Mouse (Mus musculus) brain, adult 2 months (tissue): ENCODE results near the gene Olfr1496.
"Not testable (repeated sequence)": the region's sequence is repeated elsewhere in the genome, so short reads cannot be mapped to it uniquely, and the experiment has no call there.

Experiments
- DNase-seq: peaks from one replicate; pipeline ENCODE4 v3.0.0; 2011; ENCODE audit warnings: low read depth, low spot score

The Olfr1496 gene

DNA sequence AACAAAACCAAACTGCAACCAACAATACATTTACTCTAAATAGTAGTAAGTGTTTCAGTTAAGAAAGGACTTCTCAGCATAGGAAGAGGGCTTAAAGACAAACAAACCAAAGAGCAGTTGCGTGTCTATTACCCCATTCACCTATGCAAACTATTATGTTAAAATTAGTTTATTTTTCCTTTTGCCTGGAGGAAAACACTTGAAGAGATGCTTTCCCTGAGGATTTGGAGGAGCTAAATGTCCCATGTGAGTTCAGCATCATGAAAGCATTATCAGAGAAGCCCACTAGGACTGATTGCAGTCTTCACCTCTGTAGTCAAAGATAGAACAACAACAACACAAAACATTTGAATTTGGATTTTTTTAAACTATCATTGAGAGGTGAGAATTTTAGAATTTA lies at the start of gene Olfr1496:
Gene Olfr1496 (plus strand): TSS at position 301 of the 400 bp plus-strand sequence.
- no peak for DNase-seq

DNA sequence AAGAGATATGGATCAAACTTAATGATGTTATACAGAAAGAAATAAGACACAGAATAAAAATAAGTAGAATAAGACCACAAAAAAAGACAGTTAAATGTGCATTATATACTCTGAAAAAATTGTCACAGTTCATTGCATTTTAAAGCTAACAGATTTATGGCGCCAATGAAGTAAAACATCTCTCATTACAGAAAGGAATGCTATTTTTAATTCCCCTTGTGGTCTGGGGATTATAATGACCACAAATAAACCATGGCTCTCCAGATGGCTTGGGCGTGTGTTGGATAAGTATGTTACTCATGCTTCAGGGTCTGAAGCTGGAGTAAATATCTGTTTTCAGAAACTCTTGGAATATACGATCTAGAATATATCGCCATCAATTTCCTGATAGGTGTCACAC lies 38.2 kb upstream of the Olfr1496 start, which contains the start of gene Olfr1494:
Gene Olfr1494 (plus strand): TSS at position 301 of the 400 bp plus-strand sequence.
- no peak for DNase-seq

DNA sequence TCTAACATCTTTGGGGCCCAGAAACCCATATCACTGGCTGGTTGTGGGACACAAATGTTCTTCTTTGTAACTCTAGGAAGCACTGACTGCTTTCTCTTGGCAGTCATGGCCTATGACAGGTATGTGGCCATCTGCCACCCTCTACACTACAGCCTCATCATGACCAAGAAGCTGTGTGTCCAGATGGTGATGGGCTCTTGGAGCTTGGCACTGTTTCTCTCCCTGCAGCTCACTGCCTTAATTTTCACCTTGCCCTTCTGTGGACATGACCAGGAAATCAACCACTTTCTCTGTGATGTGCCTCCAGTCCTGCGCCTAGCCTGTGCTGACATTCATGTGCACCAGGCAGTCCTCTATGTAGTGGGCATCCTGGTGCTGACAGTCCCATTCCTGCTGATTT lies 28.3 kb upstream of the Olfr1496 start:
- DNase-seq, result peak; percentile 73

DNA sequence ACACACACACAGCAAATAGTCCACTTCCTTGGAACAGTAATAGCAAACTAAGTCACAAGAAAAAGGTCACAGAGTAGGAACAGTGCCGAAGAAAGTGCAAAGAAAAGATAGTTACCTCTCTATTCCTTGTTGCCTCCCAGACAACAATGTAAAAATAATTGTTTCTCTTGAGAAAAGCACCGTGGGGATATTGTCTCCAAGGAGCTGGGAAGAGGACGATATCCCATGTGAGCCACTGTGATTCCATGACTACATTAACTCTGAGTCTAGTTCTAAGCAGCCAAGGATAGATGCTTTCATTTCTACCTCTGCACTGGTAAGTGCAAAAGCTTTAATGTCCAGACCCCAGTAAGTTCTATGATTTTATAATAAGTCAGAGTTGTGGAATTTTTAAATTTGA lies 13.4 kb upstream of the Olfr1496 start, which contains the start of gene Olfr1495:
Gene Olfr1495 (plus strand): TSS at position 301 of the 400 bp plus-strand sequence.
- DNase-seq, result no peak

DNA sequence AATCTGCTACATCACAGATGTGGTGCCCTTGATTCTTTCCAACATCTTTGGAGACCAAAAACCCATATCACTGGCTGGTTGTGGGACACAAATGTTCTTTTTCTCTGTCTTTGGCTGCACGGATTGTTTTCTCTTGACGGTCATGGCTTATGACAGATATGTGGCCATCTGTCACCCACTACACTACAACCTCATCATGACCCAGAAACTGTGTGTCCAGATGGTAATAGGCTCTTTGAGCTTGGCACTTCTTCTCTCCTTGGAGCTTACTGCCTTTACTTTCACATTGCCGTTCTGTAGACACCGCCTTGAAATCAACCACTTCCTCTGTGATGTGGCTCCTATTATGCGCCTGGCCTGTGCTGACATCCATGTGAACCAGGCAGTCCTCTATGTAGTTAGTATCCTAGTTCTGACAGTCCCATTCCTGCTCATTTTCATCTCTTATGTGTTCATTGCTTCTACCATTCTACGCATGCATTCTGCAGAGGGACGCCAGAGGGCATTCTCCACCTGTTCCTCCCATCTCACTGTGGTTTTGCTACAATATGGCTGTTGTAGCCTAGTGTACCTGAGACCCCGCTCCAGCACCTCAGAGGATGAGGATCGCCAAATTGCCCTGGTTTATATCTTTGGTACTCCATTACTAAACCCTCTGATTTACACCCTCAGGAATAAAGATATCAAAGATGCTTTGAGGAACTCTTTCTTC lies 9.0 kb upstream of the Olfr1496 start:
- DNase-seq, result peak; percentile 80

DNA sequence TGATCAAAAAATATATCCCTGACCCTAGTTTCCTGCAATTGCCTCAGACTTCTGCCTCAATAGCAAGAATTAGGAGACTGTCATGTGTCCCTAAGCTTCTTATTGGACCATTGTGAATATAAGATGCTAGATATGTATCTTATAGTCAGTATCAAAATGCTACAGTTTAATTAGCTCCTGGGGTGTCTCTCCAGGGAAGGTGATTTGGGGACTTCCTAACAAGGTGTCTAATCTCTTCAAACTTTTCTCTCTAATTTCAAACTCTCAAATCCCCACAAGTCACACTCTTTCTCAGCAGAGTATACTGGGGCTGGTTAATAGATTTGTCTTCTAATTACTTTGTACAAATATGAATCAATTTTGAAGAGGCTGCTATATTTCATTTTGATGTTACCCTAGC lies 20.4 kb downstream of the Olfr1496 start, which contains the start of gene Olfr1497:
Gene Olfr1497 (minus strand): TSS at position 101 of the 400 bp plus-strand sequence.
- DNase-seq, result no peak

DNA sequence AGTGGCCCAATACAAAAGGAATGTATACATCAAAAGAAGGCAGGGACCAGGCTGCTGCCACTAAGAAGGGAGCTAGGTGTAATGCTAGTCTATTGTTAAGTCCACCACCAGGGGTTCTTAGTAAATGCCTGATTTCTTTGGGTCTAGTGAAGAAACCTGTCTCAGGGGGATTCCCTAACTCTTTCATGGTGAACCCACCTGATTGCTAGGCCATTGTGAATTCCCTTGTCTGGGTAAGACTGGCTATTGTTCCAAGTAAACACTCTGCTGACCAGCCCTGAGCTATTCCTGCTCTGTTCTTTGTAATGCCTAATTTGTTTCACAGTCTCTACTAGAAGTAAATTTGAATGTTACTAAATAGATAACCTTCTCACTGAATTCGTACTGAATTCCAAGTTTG lies 27.8 kb downstream of the Olfr1496 start:
- DNase-seq, result not testable (repeated sequence)

DNA sequence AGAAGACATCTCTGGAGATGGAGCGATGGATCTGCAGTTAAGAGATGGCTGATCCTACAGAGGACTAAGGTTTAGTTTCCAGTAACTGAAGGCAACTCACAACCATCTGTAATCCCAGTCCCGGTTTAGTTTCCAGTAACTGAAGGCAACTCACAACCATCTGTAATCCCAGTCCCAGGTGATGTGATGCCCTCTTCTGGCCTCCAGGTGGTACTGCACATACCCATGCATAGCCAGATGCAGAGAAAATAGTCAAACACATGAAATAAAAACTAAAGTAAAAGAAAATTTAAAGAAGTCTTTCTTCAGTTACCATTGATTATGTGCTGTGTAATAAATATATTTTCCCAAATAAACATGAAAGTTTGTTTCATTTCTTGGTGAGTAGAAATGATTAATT lies 35.1 kb downstream of the Olfr1496 start:
- no peak for DNase-seq

DNA sequence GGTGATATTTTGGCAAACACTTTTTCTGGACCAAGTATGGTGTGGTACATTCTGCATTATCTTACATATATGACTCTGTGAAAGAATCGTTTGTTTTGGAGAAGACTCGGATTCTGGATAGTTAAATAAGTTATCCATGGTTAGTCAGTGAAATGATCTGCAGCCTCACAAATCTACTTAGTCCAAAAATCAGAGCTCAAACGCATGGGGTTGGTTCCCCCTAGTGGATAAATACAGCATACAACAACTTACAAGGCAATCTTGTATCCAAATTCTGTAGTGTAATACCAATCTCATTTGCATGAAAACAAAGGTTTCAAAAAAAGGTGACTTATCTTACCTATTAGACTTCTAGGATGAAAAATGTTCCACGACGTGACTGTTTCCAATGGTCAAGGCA lies 41.1 kb downstream of the Olfr1496 start:
- DNase-seq, result peak; percentile 73

DNA sequence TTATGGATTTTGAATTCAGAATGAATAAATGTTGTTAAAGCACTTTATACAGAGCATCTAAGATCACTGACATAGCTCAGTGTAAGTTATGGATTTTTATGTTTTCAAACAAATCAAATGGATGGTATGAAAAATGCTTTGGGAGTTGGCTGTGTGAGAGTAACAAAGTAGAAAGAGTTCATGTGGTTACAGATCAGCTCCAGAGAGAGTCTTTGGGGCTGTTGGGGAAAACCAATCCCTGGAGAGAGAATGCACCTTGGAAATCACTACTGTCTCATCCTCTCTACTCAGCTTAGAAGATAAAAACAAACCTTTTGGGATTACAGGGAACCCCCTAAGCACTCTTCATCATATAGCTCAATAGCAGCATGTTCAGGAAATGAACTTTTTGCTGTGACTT lies 41.7 kb downstream of the Olfr1496 start, which contains the start of gene Olfr1499:
Gene Olfr1499 (minus strand): TSS at position 101 of the 400 bp plus-strand sequence.
- DNase-seq, result no peak

DNA sequence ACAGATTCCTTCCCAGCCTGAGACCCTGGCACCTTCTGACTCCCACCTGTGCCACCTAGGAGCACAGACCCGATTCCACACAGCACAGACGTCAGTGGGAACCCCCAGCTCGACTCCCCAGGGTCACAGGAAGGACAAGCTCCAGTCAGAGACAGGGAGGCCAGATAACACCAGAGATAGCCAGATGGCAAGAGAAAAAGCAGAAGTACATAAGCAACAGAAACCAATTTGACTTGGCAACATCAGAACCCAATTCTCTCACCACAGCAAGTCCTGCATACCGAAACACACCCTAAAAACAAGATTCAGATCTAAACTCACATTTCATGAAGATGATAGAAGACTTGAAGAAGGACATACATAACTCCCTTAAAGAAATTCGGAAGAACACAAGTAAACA lies 43.2 kb downstream of the Olfr1496 start:
- no peak for DNase-seq

DNA sequence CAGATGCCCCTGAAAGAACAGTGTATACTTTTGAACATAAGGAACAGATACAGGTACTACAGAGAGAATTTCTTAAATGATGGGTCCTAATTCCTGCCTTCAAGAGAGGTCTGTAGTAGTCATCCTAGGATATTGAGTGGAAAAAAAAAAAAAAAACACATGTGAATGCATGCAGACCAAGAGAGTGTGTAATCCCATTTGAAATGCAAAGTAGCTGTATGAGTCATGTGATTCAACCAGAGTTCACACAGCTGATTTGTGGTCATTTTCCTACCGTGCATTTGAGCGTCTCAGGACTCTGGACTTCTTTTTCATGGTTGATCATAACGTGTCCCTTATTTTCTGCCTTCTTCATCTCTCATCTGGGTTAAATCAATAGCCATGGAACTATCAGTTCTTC lies 50.8 kb downstream of the Olfr1496 start:
- DNase-seq, result no peak

DNA sequence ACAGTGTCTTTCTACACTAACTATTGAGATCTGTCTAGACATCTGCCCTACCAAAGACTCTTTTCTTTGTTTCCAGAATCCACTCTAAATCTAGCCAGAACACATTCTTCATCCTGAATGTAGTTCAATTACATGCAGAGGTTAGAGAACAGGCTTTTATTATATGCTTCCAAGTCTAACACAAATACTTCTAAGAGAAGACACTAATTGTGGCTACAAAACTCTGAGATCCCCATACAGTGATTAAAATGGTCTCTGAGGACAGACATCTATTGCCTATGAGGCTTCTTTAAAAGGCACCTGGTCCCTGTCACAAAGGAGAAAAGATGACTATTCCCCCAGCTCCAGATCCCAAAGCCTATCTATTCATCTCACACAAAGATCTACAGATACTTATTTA lies 52.7 kb downstream of the Olfr1496 start, which contains the start of gene Olfr1500:
Gene Olfr1500 (minus strand): TSS at position 101 of the 400 bp plus-strand sequence.
- DNase-seq, result no peak
